Mouse (Mus musculus) heart, adult 18-20 months (tissue): Measurements from ENCODE around the gene Gm20721. TPM values are rescaled to one million over a fixed set of nuclear protein-coding genes. Genes with fewer than 3 reads are reported as not detected.
"Not testable (repeated sequence)": the region's sequence is repeated elsewhere in the genome, so short reads cannot be mapped to it uniquely, and the experiment has no call there.

Source experiments
- DNase-seq, 2 experiments: peaks; one replicate each; pipeline ENCODE4 v3.0.0; 2021 to 2022; ENCODE audit warnings: mixed read lengths in 1 of 2
- total RNA-seq, 2 experiments: library from RNA; stranded (reverse); gene quantifications; 2 replicates each; pipeline ENCODE4 v1.2.3; 2021

Gene Gm20721
- total RNA-seq, 2 experiments from 2014 or later = 1.8 to 2.3 TPM

DNA sequence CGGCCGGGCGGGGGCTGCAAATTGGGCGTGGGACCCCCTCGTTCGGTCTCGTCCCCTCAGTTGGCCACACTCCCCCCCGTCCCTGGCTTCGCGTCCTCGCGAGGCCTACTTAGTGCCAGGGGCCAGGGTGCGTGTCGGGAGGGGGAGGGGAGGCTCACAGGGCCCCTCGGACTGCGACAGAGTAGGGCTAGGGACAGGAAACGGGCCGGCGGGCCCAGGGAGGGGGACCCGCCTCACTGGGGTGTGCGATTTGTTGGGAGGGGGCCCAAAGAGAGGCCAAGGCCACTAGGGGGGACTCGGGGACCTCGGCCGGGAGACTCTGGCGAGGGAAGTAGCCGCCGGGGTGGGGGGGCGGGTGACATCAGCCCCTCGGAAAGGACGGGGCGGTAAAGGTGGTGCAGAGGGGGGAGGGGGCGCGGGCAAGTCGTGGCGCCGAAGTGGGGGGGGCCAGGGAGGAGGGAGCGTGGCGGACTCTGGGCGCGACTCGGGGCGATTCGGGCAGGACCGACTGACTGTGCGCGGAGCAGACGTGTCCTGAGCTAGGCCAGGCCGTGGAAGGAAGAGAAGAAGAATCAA is 15.8 kb downstream of the Gm20721 start:
- DNase-seq = peak; percentile 85 to 87

DNA sequence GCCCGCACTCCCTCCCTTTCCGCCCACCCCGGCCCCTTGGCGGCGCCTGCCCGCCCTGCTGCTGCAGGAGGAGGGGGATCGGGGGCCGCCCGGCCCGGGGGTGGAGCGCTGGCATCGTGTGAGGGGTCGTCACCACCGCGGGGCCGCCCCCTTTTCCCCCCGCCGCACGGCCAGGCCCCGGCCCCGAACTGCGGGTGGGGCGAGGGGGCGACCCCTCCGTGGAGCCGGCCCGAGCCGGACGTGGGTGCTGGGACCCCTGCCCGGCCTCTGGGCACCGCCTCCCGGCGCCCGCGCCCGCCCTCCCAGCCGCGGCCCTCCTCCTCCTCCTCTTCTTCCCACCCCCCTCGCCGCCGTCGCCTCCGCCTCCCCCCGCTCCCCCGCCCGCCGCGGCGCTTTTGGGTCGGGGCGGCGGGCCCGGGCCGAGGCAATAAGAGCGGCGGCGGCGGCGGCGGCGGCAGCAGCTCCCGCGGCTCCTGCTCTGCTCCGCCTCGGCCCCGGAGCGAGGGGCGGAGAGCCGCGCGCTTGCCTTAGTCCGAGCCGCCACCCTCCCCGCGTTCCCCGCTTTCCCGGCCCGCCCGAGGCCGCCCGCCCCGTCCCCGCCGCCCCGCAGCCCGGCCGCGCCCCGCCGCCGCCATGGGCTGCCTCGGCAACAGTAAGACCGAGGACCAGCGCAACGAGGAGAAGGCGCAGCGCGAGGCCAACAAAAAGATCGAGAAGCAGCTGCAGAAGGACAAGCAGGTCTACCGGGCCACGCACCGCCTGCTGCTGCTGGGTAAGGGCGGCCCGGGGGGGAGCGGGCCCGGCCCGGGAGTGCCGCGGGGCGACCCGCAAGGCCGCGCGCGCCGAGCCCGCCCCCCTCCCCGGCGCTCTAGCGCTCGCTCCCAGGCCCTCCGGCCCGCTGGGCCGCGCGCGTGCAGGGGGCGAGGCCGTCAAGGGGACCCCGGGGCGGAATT is 16.6 kb downstream of the Gm20721 start:
- peak; percentile 85 to 90 for DNase-seq

DNA sequence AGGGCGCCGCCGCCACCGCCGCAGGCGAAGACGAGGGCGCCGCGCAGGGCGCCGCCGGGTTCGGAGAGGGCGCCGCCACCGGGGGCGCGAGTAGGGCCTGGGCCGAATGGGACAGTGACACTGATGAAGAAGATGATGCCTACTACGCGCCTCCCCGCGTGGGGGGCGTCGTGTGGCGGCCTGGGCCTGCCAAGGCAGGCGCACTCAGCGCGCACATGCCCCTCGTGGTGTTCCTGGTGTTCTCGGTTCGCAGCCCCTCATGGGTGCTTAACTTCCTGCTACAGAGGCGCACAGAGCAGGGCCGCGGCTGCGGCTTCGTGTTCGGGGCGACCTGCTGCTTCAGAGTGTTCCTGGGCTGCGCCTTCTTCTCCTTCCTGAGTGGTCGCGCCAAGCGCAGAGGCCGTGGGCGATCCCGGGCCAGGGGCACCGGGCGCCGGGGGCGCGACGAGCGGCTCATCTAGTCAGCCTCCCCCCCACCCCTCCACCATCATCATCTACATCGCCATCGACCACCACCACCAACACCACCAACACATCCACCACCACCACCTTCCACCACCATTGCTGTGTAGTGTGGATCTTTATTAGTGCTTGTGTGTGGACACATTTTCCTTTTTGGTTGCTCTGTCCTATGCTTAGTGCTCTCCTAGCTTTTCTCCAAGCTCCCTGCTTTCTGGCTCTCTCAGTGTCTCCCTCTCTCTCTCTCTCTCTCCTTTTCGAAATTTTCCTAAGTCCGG is 17.4 kb downstream of the Gm20721 start:
- peak; percentile 38 to 65 for DNase-seq

DNA sequence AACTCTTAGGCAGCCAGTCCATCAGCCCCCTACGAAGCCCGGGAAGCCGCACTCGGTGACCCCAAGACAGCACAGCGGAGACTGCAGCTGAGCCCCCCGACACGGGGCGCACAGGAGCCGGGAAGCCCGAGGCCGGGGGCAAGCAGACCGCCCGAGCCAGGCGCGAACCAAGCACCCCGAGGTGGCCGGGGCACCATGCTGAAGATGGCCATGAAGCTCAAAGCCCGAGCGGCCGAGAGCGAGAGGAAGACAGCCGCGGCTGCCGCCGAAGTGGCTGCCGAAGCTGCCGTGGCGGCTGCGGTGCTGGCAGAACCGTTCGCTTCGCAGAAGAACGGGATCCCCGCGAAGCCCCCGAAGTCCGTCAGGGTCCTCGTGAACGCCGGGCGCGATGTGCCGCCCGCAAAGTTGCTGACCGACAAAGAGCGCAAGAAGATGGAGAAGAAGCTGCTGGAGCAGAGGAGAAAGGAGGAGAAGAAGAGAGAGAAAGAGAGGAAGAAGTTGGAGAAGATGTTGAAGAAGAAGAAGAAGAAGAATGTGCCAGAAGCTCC is 18.1 kb downstream of the Gm20721 start:
- DNase-seq = peak in 1 of 2 experiments; percentile 33

DNA sequence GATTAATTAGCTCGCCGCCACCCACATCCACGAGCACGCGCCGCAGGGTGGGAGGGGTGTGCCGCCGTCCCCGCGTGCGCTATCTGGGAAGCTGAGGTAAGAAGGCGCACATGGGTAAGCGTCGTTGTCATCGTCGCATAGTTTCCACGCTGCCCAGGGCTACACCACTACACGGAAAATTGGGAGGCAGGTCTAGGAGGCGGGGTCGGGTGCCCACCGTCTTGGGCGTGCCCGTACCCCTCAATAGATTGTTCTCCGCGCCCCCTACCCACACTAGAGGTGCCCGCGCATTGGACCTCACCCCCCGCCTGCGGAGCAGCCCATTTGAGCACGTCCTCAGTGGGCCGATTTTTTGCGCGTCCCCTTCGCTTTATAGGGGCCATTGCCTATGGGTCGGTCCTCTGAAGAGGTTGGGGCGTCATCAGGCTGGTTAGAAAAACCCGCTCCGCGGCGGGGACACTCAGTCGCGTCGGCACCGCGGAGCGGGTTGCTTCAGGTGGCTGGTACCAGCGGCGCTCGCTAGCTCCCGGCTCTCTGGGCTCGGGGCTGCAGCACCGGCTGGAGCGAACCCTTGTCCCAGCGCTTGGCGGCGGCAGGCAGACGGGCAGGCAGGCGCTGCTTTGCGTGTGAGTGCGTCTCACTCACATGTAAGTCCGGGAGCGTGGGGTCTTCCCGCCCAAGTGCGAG is 19.1 kb downstream of the Gm20721 start:
- peak; percentile 64 to 65 for DNase-seq

DNA sequence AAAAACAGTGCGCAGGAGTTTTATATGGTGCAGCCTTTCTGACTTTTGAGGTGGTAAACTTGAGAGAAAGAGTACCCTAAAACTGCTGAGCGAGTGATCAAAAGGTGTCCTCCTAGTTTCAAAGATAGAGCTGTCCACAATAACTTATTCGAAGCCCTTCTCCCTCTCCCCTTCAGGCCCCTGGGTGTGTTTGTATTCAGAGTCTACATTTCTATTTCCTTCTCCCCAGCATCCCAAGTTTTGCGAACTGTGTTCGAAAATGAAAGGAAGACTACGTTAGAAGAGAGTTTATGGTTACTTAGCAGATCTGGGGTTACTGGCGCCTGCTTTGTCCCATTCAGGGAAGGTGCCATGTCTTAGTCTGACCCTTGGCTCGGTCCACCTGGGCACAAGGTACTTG is 20.0 kb downstream of the Gm20721 start:
- no peak for DNase-seq

DNA sequence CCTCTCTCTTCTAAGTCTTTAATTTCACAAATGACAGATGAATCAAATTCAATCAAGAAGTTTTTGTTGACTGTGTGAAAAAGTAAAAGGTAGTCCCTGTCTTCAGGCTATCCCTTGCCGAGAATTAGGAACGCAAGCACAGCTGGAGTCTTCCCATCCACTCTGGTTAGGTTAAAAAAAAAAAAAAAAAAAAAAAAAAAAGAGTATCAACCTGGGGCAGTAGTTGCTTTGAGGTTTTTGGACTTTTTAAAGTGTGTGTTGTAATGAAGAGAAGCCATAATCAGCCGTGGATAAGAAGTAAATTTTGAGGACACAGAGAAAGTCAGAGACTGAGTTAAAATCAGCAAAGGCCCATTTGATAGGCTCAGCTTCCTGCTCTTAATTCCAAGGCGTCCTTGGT is 20.5 kb downstream of the Gm20721 start:
- DNase-seq = no peak

DNA sequence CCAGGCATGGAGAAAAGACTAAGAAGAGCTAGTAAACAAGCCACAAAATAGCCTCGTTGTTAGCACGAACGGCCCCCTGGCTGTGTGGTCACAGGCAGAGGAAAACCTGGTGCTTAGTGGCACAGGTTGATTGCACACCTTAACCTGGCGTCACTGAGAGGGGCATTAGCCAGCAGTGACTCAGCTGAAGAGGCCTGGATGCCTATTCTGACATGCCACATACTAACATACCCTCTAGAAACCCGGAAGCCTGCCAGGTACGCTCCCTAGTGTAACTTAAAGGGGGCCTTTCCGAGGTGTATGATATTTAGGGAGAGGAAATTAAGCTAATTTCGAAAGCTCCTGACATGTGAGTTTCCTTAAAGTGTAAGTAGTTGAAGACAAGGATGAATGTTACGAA is 29.9 kb downstream of the Gm20721 start:
- no peak for DNase-seq

DNA sequence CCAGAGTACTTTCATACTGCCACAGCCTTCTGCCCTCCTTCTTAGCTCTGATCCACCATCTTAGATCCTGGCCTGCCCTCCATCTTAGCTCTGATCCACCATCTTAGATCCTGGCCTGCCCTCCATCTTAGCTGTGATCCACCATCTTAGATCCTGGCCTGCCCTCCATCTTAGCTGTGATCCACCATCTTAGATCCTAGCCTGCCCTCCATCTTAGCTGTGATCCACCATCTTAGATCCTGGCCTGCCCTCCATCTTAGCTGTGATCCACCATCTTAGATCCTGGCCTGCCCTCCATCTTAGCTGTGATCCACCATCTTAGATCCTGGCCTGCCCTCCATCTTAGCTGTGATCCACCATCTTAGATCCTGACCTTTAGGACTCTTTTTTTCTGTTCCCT is 31.1 kb downstream of the Gm20721 start:
- DNase-seq = not testable (repeated sequence)

DNA sequence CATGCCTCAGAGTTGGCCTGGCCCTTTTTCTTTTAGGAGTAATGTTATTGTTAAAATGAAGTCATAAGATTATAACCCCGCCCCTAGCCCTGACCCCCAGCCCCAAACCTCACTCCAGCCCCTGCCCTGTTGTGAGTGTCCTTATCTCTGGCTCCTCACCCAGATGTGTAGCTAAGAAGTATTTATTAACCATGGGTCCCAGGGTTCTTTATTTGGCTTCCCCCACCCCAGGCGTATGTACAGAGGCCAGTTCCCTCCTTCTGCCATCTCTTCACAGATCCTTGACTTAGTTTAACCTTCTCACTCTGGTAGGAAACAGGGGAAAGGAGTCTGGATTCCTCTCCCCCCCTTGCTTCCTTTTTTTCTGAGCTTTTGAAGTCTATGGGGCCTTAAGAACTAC is 33.9 kb downstream of the Gm20721 start:
- no peak for DNase-seq

DNA sequence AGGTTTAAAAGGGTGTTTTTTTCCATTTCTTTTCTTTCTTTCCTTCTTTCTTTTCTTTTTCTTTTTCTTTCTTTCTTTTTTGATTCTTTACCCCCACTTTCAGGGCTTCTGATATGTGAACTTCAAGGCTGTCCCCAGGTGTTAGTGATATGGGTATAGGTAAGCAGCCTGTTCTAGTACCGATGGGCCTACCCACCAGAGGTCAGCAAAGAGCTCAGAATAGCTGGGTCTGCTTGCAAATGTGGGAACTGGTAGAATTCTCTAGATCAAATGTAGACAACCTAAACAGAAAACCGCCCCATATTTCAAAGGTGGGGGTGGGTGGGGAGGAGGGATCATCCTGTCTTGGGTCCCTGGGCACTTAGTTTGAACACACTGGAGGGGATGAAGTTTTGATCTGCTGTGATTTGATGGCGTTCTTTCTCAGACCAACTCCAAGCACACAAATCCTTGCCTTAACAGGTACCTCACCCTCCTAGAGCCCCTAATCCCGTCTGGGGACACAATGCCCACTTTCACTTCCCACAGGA is 34.3 kb downstream of the Gm20721 start:
- peak; percentile 85 to 93 for DNase-seq

DNA sequence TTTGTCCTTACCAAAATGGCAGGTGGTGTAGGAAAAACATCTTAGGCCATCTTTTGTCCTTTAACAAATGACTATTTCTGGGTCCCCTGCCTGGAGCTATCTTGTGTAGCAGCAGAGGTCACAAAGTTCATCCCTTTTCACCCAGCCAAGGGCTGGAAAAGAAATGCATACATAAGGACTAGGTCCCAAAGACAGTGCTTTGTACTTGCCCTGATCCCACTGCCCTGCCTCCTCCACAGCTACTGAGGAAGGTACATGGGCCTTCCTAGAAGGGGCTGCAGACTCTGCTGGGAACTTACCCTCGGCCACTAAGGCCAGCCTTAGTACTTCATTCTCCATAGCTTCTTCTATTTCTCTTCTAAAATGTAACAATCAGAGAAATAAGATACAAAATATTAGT is 34.9 kb downstream of the Gm20721 start:
- no peak for DNase-seq

DNA sequence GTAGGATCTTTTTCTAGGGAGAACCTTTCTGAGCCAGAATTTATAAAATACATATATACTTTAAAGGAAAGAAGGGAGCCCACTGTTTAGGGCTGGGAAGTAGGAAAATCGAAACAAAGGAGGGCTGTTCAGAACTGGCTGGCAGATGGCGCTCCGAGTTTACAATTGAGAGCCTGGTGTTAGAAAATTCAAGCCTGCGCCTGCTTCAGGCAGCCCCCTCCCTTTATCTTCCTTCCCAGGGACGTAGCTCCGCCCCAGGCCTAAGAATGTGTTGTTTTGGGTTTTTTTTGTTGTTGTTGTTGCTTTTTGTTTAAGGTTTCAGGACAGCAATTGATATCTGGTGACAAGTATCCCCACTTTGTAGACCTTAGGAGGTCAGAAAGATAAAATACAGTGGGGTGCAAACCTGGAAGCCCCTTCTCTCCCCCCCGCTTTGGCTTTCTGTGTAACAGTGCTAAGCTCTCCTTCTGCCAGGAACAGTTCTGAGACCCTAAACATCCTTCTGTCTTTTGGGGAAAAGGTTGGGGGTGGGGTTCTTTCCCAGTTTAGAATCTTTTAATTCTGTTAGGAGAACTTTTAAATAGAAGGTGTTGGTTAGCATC is 35.5 kb downstream of the Gm20721 start:
- DNase-seq = peak; percentile 40 to 82

DNA sequence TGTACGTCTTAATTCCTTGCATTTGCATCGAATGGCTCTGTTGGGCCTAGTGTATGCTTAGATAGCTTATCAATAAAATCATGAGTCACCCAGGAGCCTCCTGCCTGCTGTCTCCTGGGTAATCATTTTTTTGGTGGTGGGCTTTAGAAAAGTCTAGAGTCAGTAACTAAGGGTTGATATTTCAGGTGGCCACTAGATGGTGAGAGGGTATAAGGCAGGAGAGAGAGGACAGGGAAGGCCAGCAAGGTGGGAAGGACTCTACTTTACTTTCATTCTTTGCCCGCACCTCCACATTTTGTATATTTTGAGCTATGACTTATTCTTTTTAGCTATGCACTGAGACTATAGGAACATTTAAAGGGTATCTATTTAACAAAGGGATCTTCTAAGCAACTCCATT is 38.6 kb downstream of the Gm20721 start:
- no peak for DNase-seq

DNA sequence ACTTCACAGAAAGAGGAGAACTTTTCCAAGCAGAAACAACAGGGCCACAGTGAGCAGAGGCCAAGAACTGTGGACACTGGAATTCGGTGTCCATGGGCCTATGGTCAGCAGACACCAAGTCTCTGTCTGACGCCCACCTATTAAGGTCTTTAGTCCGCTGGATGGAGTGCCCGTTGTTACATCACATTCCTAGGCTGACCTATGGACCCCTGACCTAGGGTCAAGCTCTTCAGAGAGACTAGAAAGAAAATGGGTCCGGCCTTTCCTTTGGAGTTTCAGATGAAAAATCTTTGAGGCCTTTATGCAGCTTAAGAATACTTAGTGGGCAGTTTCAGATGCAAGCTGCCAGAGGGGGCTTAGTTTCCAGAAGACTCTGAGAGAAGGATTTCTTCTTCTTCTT is 40.9 kb downstream of the Gm20721 start:
- DNase-seq = no peak

DNA sequence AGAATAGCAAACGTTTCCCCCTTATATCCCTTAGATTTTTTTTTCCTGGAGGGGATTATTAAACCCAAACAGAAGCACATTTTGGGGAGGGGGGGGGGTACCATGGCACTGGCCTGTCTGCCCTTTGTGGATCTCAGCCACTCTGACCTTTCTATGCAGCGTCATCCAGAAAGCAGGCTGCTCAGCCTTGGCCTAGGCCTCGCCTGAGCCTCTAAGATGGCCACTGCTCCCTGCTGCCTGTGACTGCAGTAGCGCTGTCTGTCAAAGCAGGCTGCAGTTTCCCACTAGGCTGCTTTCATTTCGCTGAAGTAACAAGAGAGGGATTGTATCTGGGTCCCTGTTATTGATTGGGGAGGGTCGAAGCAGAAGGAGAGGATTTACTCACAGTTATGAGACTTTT is 44.0 kb downstream of the Gm20721 start:
- DNase-seq = no peak

DNA sequence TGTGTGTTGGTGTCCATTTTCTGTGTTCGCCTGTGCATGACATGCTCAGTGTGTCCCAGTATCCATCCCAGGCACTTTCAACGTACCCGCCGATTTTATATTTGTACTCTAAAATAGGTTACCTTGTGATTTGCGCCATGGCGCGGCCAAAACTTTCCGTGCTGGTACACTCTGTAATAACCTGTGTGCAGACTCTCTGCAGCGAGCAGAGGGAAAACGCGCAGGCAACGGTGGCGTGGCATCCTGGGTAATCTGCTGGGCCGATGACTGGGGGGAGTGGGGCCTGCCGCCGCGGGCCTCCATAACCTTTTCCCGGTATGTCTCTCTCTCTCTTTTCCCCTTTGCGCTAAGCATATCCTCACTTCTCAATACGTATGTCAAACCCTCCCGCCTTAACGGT is 45.8 kb downstream of the Gm20721 start:
- DNase-seq = no peak

DNA sequence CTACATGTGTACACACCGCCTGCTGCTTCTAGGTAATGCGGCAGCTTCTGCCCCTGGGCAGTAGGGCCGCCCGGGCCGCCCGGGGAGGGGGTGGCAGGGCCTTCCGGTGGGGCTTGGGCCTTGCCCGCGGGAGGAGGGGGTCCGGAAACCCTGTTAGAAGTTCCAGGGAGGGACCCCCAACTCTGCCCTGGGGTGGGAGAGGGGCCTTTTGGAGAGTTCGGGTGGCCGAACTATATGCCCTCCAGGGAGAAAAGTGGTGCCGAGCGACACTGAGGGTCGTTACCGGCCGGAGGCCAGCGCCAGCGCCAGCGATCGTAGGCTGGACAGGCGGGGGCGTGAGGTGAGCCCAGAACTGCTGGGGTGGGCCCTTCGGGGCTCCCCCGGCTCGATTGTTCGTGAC is 46.3 kb downstream of the Gm20721 start:
- no peak for DNase-seq

DNA sequence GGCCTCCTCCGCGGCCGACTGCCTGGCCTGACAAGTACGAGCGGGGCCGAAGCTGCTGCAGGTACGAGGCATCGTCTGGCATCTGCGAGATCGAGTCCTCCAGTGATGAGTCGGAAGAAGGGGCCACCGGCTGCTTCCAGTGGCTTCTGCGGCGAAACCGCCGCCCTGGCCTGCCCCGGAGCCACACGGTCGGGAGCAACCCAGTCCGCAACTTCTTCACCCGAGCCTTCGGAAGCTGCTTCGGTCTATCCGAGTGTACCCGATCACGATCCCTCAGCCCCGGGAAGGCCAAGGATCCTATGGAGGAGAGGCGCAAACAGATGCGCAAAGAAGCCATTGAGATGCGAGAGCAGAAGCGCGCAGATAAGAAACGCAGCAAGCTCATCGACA is 46.7 kb downstream of the Gm20721 start:
- no peak for DNase-seq

DNA sequence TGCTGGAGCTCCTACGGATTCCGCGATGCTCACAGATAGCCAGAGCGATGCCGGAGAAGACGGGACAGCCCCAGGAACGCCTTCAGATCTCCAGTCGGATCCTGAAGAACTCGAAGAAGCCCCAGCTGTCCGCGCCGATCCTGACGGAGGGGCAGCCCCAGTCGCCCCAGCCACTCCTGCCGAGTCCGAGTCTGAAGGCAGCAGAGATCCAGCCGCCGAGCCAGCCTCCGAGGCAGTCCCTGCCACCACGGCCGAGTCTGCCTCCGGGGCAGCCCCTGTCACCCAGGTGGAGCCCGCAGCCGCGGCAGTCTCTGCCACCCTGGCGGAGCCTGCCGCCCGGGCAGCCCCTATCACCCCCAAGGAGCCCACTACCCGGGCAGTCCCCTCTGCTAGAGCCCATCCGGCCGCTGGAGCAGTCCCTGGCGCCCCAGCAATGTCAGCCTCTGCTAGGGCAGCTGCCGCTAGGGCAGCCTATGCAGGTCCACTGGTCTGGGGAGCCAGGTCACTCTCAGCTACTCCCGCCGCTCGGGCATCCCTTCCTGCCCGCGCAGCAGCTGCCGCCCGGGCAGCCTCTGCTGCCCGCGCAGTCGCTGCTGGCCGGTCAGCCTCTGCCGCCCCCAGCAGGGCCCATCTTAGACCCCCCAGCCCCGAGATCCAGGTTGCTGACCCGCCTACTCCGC is 47.3 kb downstream of the Gm20721 start:
- DNase-seq = no peak

DNA sequence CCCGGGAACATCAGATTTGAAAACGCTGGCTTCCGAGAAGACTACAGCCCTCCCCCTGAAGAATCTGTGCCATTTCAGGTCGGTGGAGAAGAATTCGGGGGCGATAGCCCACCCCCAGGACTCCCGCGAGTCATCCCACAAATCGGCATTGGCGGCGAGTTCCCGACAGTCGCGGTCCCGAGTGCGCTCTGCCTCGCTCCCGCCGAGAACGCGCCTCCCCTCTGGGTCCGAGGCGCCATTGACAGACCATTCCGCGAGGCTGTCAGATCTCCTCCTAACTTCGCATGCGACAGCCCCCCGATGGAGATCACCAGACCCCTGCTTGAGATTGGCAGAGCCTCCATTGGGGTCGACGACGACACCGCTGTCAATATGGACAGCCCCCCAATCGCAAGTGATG is 48.0 kb downstream of the Gm20721 start:
- no peak for DNase-seq
